Mouse (Mus musculus) urinary bladder, postnatal 10 days (tissue): ENCODE data around the gene Uhrf2.

ENCODE experiments used
- DNase-seq: peaks from one replicate; pipeline ENCODE4 v3.0.0; 2022; ENCODE audit warnings: low spot score

The Uhrf2 gene

DNA sequence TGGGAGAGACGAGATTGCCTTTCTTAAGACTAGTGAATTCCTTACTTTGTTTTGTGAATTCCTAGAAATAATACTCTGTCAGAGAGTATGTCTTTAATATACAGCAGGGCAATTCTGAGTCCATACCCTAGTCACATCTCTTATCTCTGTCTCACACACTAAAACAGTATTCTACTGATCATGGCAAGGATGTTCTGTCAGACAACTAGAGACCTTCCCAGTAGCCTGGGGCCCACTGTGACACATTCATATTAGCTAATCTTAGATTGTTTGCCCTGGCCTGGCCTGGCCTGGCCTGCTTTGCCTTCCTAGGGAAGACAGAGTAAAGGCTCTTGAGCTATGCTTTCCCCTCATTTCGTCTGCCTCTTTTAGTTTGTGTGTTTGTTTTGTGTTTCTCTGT is 20.3 kb downstream of the Uhrf2 start:
- no peak for DNase-seq

DNA sequence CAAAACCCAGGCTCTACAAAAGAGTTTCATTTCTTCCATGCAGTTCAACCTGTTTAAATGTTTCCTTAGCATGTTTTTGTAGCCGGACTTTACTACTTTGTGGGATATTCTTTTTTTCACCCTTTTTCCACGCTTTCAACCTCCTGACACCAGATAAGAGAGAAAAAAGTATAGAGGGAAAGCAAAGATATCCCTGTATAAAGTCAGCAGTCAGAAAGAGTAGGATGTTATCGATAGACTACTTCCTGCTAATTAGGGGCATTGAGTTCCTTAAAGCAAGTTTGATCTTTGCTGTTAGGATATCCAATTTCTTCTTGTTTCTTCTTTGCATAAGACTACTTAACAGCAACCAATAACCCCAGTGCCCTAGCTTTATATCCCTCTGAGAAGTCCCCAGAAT is 21.2 kb downstream of the Uhrf2 start:
- no peak for DNase-seq

DNA sequence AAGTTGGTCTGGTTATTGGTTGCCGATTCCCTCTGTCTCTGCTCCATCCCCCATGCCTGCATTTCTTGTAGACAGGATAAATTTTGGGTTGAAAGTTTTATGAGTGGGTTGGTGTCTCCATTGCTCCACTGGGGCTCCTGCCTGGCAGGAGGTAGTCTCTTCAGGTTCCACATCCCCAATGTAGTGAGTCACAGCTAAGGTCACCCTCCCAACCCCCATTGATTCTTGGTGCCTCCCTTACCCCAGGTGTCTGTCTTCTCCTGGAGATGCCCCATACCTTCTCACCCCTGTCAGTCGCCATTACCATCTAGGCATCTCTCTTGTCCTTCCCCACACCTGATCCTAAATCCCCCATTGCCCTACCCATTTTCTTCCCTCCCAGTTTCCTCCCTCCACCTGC is 23.9 kb downstream of the Uhrf2 start:
- DNase-seq, result no peak

DNA sequence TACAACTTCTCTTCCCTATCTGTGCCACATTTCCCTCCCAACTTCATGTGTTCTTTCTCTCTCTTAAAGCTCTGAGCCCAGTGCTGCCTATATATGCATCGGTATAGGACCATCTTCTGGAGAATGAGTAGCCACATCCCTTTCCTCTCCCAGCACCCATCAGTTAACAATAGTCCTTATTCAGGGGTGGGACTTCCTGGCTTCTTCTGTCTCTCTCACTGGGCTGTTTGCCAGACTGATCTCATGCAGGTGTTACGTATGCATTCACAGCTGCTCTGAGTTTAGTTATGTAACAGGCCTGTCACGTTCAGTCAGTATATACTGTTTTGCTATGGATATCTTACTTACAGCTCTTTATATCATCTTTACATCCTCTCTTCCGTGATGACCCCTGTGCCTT is 35.5 kb downstream of the Uhrf2 start:
- DNase-seq, result no peak

DNA sequence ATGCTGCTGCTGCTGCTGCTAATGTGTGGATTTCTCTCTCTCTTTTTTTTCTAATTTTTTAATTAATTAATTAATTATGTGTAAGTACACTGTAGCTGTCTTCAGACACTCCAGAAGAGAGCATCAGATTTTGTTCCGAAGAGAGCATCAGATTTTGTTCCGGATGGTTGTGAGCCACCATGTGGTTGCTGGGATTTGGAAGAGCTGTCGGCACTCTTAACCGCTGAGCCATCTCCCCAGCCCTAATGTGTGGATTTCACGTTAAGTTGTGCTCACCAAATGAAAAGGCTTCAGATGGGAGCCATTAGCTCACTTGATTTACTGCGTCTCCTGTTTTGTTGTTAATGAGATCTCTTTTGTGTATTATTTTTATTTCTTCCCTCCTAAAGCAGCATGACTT is 59.9 kb downstream of the Uhrf2 start:
- no peak for DNase-seq

DNA sequence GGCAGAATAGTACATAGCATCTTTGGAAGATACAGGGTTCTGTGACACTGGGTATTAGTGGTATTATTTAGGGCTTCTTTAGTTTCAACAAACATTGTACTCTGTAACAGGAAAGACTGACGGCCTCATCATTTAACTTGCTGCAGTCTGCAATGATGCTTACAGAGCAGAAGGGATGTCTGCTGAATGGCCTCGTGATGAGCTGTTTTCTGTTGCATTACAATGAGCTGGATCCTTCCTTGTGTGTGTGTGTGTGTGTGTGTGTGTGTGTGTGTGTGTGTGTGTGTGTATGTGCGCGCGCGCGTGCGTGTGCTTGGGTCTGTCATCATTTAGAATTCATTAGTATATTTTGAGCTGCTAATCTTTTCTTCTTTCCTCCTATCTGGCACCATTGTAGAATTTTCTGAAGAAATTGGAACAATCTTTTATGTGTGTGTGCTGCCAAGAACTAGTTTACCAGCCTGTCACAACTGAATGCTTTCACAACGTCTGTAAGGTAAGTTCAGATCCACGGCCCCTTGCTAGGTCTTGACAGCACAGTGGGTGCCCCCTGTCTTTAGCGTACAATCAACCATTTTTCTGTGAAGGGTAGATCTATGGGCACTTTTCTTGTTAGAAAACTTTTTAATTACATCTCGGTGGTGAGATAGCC is 61.5 kb downstream of the Uhrf2 start:
- no peak for DNase-seq

DNA sequence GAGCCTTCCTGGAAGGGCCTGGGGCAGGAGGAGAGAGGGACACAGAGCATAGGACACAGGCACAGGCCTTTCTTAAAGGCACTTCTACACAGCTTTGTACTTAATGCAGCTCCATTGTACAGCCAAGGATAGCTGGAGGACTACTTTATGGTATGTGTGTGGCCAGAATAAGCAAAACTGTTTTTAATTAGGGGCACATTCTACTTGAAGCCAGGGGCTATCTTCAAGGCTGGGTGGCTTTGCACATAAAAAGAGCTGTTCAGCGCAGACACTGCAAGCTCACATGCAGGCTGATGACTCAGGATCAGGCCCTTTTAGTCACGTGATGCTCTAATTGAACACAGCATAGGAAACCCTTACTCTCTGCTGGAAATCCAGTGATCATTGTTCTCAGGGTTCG is 65.9 kb downstream of the Uhrf2 start:
- no peak for DNase-seq

DNA sequence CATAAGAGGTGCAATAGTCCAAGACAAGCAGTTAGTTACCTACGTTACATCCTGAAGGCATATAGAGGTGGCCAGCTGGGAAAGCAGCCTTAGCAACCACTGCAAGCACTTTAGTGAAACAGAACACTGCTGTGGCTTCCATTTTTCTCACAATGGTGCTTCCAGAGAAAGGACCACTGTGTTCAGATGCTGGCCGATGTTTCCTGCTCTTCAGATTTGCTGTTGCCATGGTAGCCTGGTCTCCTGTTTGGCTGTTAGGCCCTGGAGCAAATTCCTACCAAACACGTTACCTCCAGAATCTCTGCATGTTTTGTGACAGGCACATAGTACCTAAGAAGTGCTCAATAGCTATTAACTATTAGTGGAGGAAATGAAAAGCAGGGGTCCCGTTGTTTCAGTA is 66.7 kb downstream of the Uhrf2 start:
- no peak for DNase-seq

DNA sequence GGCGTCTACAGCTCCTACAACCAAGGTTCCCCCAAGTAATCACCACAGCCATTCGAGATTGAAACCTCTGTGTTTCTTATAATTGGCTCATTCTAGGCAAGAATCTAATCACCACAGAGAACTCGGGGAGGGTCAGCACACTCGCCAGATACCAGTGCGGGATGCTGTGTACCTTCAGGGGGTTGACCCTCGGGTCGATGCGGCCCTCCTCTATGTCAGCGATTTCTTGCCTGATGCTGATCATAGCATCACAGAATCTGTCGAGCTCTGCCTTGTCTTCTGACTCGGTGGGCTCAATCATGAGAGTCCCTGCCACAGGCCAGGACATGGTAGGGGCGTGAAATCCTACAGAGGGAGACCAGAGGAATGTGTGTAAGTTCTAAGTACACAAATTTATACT is 70.3 kb downstream of the Uhrf2 start:
- no peak for DNase-seq

DNA sequence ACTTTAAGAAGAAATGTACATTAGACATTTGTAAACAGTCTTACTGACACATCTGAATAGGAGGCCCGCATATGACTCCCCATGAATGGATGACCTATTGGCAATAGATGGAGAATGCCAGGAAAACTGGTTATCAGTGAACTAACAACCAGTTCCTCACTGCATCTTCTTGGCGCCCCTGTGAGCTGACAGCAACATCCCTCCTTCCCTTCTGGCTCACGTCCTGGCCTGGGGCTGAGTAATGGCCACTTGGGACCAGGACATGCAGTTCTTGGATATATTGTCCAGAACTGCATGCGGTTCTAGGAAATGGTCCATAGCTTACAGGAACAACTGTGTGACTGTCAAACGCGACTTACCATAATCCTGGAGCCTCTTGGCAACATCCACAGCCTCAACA is 72.3 kb downstream of the Uhrf2 start:
- no peak for DNase-seq

DNA sequence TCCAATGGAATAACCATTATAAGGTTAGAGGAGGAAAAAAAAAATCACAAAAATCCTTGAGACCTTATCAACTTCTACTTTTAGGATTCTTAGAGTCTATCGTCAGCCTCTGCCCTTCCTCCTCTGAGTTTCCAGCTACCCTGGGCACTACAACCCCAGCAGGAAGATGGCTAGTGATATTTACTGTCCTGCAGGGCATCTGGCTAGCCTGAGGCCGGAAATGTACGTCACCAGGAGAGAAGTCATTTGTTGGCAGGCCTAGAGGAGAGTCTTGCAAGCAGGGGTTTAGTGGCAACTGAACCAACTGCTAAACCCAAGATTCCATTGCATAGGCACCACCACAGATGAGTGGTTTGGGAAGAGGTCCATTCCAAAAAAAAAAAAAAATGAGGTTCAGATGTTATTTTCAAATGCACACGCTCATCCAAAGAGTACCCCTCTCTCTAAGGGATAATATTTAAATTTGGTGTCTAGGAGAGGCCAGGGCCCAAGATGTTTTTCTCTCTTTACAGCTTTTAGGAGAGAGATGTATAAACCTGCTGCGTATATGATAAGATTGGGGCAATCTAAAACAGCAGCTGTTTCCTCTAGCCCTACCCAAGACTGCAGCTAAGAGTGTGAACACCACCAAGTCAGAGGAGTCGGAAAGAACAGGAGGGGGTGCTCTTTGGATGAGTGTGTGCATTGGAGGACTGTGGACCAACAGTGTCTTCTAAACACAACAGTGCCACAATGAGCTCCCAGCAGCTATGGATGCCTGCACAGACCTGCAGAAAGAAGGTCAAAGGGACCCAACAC is 74.9 kb downstream of the Uhrf2 start:
- DNase-seq, result no peak

DNA sequence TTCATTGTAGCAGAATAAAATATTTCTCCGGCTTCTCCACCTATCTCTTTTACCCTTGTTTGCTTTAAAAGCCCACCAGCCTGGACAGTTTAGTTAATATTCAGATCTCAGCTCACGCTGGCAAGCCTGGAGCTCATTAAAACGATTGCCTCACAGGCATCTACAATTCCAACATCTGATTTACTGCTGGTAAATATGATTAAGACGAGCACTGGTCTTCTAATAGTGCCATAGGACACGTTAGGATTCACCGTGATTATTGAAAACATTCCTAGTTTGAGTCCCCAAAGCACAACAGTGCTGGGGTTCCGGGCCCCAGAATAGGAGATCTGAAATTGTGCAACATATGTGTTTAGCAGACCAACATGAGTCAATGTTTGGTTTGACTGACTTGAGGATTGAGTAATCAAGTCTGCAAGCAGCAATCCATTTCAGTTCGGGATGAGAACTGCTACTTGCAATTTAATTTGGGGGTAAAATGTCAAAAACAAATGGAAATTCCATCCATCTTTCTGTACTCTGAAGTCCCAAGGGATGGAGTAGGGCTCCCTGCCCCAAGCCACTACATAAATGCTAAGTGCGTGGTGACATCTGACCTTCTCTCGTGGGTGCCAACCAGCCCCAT is 77.0 kb downstream of the Uhrf2 start:
- DNase-seq, result no peak

DNA sequence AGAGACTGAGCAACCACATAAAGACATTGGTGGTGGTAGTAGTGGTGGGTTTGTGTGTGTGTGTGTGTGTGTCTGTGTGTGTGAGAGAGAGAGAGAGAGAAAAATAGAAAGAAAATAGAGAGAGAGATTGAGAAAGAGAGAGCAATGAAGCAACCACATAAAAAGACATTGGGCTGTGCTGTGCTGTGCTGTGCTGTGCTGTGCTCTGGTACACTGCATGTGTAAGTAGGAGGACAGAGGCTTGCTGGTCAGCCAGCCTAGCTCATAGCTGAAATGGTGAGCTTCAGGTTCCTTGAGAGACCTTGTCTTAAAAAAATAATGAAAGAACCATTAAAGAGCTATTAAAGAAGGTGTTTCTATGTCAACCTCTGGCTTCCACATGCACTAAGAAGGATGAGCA is 78.3 kb downstream of the Uhrf2 start:
- DNase-seq, result no peak

DNA sequence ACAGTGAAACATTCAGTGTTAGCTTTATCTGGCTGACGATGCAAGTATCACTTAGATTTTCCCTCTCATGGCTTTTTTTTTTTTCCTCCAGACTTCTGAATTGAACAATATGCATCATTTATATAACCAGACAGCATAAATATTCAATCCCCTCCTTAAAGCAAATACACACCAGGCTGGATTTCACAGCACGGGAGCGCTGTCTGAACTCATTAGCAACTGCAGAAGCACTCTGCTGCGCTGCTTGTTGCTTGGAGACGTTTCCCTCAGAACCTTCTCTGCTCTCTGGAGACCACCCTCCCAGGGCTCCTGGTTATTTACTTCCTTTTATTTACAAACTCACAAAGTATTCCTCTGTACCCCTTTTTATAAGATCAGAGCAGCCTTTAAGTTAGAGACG is 78.8 kb downstream of the Uhrf2 start:
- DNase-seq, result no peak

DNA sequence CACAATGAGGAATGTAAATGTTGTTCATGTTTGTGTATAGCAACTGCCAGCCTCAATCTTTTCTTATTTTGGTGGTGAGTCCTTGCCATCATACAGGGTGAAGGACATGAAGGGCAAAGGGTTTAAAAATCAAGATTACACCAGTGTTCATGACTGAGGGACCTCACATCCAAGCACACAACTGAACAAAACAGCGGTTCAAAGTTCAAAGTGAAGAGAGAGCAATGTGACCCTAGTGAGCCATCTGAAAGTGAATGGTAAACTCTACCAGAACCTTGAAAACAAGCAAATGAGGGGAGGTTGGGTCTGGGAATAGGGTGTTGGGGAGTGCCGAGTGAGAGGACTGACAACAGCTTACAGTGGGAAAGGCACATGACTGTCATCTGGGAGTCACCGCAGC is 81.1 kb downstream of the Uhrf2 start:
- DNase-seq, result no peak

DNA sequence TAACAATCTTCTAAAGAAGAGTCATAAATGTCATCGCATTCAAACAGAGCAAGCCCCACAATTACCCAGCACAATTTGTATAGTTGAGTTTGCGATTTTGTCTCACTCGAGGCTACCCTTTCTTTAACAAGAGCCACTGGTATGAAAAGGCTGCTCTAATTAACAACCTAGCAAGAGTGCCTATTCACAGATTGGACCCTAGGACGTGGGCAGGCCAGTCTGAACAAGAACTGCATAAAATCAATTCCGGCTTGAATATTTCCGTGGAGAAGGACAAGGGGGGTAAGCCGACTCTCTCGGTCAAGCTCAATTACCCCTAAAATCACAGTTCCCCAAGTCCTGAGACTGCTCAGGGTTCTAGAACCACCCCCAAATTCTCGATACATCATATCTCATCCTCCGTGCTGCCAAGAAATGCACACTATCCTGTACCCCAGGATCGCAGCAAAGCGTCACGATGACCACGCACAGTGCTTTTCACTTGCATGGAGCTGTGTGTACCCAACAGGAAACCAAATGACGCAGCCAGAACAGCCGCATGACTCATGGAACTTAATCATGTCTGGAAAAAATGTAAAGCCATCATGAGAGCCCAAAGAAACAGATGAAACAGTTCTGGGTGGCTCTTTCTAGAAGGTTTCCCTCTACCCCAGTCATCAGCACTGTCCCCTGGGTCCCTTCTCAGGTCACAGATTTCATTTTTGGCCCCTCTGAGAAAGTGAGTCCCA is 82.8 kb downstream of the Uhrf2 start:
- no peak for DNase-seq

DNA sequence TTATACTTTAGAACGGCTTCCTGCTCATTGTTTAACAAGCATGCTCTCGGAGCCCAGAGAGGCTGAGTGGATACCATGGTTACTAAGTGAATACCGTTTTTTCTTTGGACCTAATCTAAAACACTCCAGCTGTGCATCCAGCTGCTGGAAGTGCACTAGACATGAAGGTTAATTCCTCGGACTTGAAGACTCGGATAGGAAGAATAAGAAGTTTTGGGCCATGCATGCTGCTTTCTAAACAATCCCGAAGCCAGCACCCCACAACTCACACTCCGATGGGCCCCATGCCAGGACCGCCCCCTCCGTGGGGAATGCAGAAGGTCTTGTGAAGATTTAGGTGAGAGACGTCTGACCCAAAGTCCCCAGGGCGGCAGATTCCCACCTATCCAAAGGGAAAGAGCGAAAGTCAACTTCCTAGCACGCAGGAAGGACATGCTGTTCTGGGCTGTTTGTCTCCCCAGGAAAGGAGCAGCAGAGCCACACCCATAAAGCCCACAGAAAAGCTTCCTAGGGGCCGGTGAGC is 84.7 kb downstream of the Uhrf2 start:
- DNase-seq, result no peak

DNA sequence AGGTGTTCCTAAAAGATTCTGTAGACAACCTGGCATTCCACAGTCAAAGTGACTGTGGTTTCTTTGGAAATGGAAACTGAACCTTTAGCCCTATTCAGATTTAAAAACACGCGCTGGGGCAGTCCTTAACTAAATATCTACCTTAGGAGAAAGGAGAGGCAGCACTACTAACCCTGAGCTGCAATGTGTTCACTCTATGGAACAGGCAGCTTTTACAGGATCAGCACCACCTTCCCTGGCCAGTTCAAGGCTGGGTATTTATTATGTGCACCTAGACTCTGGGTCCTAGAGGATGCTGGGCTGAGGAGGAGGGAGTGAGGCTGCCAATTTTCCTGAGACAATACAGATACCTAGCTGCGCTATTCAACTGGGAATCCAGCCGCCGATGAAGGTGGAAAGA is 85.3 kb downstream of the Uhrf2 start:
- DNase-seq, result no peak

DNA sequence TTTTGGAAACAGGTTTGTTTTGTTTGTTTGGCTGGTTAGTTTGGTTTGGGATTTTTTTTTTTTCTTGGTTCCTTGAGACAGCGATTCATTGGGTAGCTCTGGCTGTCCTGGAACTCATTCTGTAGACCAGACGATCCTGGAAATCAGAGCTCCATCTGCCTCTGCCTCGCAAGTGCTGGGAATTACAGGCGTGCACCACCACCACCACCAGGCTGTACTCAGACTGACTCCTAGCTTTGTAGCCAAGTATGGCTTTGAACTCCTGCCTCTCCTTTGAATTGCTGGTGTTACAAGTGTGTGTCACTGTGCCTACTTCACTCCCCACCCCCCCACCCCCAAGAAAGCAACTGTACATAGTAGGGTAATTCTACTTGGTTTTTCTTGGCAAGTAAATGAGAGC is 86.9 kb downstream of the Uhrf2 start:
- DNase-seq, result no peak

DNA sequence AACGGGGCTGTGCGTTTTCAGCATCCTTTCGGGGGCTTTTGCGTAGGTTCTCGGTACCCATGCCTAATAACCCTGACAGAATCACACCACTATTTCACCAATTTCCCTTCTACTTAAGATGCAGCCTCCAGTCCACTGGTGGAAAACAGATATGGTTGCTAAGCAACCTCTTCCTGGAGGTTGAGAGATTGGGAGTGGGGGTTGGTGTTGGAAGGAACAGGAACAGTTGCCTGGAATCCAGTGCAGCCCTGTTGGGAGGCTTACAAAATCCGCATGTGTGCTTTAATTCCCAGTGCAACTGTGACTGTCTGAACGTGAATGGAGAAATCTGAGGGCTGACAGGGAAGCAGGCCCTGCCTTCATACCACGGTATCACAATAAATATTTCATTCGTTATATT is 87.5 kb downstream of the Uhrf2 start:
- no peak for DNase-seq

DNA sequence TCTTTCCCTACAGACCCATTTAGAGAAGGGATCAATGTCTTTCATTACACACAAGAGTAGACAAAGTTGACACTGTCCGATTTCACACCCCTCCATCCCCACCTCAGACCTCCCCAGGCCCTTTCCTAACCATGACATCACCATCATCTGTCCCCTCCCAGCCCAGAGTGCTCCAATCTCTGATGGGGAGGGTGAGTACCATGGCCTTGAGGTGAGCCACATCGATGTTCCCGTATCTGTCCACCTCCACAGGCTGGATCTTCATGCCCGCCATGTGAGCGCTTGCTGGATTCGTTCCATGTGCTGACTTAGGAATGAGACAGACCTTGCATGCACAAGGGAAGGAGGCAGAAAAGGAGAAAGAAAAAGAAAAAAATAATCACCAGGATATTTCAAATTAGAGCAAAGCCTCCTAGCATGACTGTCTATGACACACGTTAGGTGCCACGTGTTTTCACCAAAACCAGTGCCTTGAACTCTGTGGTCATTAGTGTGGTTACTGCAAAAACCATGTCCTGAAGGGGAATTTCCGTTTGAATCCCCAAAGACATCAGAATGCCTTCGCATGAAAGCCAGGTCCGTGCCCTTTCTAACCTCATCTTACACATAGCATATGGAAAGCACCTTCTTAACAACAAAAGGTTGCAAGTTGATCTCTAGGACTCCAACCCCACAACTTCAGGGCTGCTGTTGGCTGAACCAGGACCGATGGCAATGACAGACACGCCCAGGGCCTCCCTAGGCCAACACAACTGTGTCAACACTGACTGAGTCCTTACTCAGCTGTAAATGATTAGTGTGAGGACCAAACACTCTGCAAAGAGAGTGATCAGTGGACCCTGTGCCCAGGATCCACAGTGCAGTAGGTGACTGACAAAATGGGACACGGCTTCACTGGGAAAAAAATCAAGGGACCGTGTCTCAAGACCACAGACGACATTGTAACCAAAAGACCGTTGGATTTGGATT is 88.3 kb downstream of the Uhrf2 start:
- no peak for DNase-seq
